Mouse (Mus musculus): Measurements from ENCODE around the gene Abat. TPM values are rescaled to one million over a fixed set of nuclear protein-coding genes. Genes with fewer than 3 reads are reported as not detected.

Abat gene
- polyA plus RNA-seq, 1 experiment, result 0.04 TPM

- Histone ChIP-seq H3K79me2 (ENCODE audit: control insufficient read depth, insufficient read depth) (no peaks in the 10 kb centered on the region), H3K4me2 (ENCODE audit: low read depth) (no peak overlapping the region), H3K27me3 (ENCODE audit: control insufficient read depth, insufficient read depth, insufficient read length) (peaks cover 69% of the 10 kb centered on the region), H3ac (ENCODE audit: control insufficient read depth, insufficient read length) (no peak overlapping the region), H3K4me3 (no peak overlapping the region), H3K36me3 (ENCODE audit: control insufficient read depth, insufficient read depth) (no peaks in the 10 kb centered on the region)
- TF ChIP-seq TCF3 (IDR thresholded peaks at IDR 0.05; ENCODE audit: insufficient read length, low read depth), result no peak
- no peak for TF ChIP-seq TCF12 (IDR thresholded peaks at IDR 0.05; ENCODE audit: insufficient read depth, poor library complexity, severe bottlenecking)
- no peak for TF ChIP-seq MYOD1 (IDR thresholded peaks at IDR 0.05; ENCODE audit: control insufficient read depth in 1 of 3, insufficient read length in 2 of 3, low read depth in 2 of 3)
- no peak for TF ChIP-seq POLR2AphosphoS2 (IDR thresholded peaks at IDR 0.05; ENCODE audit: insufficient read length, low read depth)
- no peak for TF ChIP-seq E2F4 (IDR thresholded peaks at IDR 0.05; ENCODE audit: insufficient read depth)
- TF ChIP-seq MYOG (IDR thresholded peaks at IDR 0.05; ENCODE audit: control insufficient read depth in 1 of 3, insufficient read depth in 1 of 3, insufficient read length in 2 of 3, low read depth in 2 of 3), result no peak
- TF ChIP-seq SRF (IDR thresholded peaks at IDR 0.05; ENCODE audit: control insufficient read depth, insufficient read length, low read depth), result no peak
- no peak for TF ChIP-seq USF1 (IDR thresholded peaks at IDR 0.05; ENCODE audit: low read depth)
- no peak for TF ChIP-seq POLR2A (IDR thresholded peaks at IDR 0.05; ENCODE audit: insufficient read length, low read depth)
- no peak for TF ChIP-seq REST (IDR thresholded peaks at IDR 0.05; ENCODE audit: insufficient read depth, insufficient read length)
- TF ChIP-seq MAX (IDR thresholded peaks at IDR 0.05; ENCODE audit: low read depth), result no peak
- no peak for TF ChIP-seq CEBPB (IDR thresholded peaks at IDR 0.05; ENCODE audit: insufficient read depth, poor library complexity, severe bottlenecking)
Measured at GRCm38 (mm10) chr16:8525877-8526276, 12.6 kb downstream of the Abat start.

GRCm38 (mm10) chr16:8529389-8529788 lies 16.2 kb downstream of the Abat start:
- H3K4me2 ChIP-seq (ENCODE audit: low read depth), result no peak overlapping the region
- no peak overlapping the region for H3ac ChIP-seq (ENCODE audit: control insufficient read depth, insufficient read length)
- H3K79me2 ChIP-seq (ENCODE audit: control insufficient read depth, insufficient read depth), result no peaks in the 10 kb centered on the region
- no peak for TF ChIP-seq REST (IDR thresholded peaks at IDR 0.05; ENCODE audit: insufficient read depth, insufficient read length)
- TF ChIP-seq CEBPB (IDR thresholded peaks at IDR 0.05; ENCODE audit: insufficient read depth, poor library complexity, severe bottlenecking), result no peak
- TF ChIP-seq MYOG (IDR thresholded peaks at IDR 0.05; ENCODE audit: control insufficient read depth in 1 of 3, insufficient read depth in 1 of 3, insufficient read length in 2 of 3, low read depth in 2 of 3), result no peak
- no peak for TF ChIP-seq TCF3 (IDR thresholded peaks at IDR 0.05; ENCODE audit: insufficient read length, low read depth)
- TF ChIP-seq TCF12 (IDR thresholded peaks at IDR 0.05; ENCODE audit: insufficient read depth, poor library complexity, severe bottlenecking), result no peak
- no peak for TF ChIP-seq E2F4 (IDR thresholded peaks at IDR 0.05; ENCODE audit: insufficient read depth)
- TF ChIP-seq USF1 (IDR thresholded peaks at IDR 0.05; ENCODE audit: low read depth), result no peak
- no peak for TF ChIP-seq POLR2AphosphoS2 (IDR thresholded peaks at IDR 0.05; ENCODE audit: insufficient read length, low read depth)
- TF ChIP-seq POLR2A (IDR thresholded peaks at IDR 0.05; ENCODE audit: insufficient read length, low read depth), result no peak
- H3K4me3 ChIP-seq, result no peak overlapping the region
- no peaks in the 10 kb centered on the region for H3K36me3 ChIP-seq (ENCODE audit: control insufficient read depth, insufficient read depth)
- peaks cover 38% of the 10 kb centered on the region for H3K27me3 ChIP-seq (ENCODE audit: control insufficient read depth, insufficient read depth, insufficient read length)

GRCm38 (mm10) chr16:8530018-8530417 lies 16.8 kb downstream of the Abat start:
- TF ChIP-seq SRF (IDR thresholded peaks at IDR 0.05; ENCODE audit: control insufficient read depth, insufficient read length, low read depth) (no peak), E2F4 (IDR thresholded peaks at IDR 0.05; ENCODE audit: insufficient read depth) (no peak), POLR2AphosphoS2 (IDR thresholded peaks at IDR 0.05; ENCODE audit: insufficient read length, low read depth) (no peak), MYOD1 (IDR thresholded peaks at IDR 0.05; ENCODE audit: control insufficient read depth in 1 of 3, insufficient read length in 2 of 3, low read depth in 2 of 3) (no peak), TCF3 (IDR thresholded peaks at IDR 0.05; ENCODE audit: insufficient read length, low read depth) (no peak), TCF12 (IDR thresholded peaks at IDR 0.05; ENCODE audit: insufficient read depth, poor library complexity, severe bottlenecking) (no peak), REST (IDR thresholded peaks at IDR 0.05; ENCODE audit: insufficient read depth, insufficient read length) (no peak), MAX (IDR thresholded peaks at IDR 0.05; ENCODE audit: low read depth) (no peak), CEBPB (IDR thresholded peaks at IDR 0.05; ENCODE audit: insufficient read depth, poor library complexity, severe bottlenecking) (no peak), MYOG (IDR thresholded peaks at IDR 0.05; ENCODE audit: control insufficient read depth in 1 of 3, insufficient read depth in 1 of 3, insufficient read length in 2 of 3, low read depth in 2 of 3) (no peak), USF1 (IDR thresholded peaks at IDR 0.05; ENCODE audit: low read depth) (no peak), POLR2A (IDR thresholded peaks at IDR 0.05; ENCODE audit: insufficient read length, low read depth) (no peak)
- Histone ChIP-seq H3K4me2 (ENCODE audit: low read depth) (no peak overlapping the region), H3K4me3 (no peak overlapping the region), H3K36me3 (ENCODE audit: control insufficient read depth, insufficient read depth) (no peaks in the 10 kb centered on the region), H3K79me2 (ENCODE audit: control insufficient read depth, insufficient read depth) (no peaks in the 10 kb centered on the region), H3K27me3 (ENCODE audit: control insufficient read depth, insufficient read depth, insufficient read length) (peaks cover 32% of the 10 kb centered on the region), H3ac (ENCODE audit: control insufficient read depth, insufficient read length) (no peak overlapping the region)

- H3ac ChIP-seq (ENCODE audit: control insufficient read depth, insufficient read length), result no peak overlapping the region
- no peaks in the 10 kb centered on the region for H3K36me3 ChIP-seq (ENCODE audit: control insufficient read depth, insufficient read depth)
- H3K4me3 ChIP-seq, result no peak overlapping the region
- no peak for TF ChIP-seq POLR2A (IDR thresholded peaks at IDR 0.05; ENCODE audit: insufficient read length, low read depth)
- no peak for TF ChIP-seq MAX (IDR thresholded peaks at IDR 0.05; ENCODE audit: low read depth)
- no peak for TF ChIP-seq REST (IDR thresholded peaks at IDR 0.05; ENCODE audit: insufficient read depth, insufficient read length)
- no peak for TF ChIP-seq TCF12 (IDR thresholded peaks at IDR 0.05; ENCODE audit: insufficient read depth, poor library complexity, severe bottlenecking)
- no peak for TF ChIP-seq CEBPB (IDR thresholded peaks at IDR 0.05; ENCODE audit: insufficient read depth, poor library complexity, severe bottlenecking)
- no peak for TF ChIP-seq E2F4 (IDR thresholded peaks at IDR 0.05; ENCODE audit: insufficient read depth)
- no peak for TF ChIP-seq MYOG (IDR thresholded peaks at IDR 0.05; ENCODE audit: control insufficient read depth in 1 of 3, insufficient read depth in 1 of 3, insufficient read length in 2 of 3, low read depth in 2 of 3)
- no peak for TF ChIP-seq MYOD1 (IDR thresholded peaks at IDR 0.05; ENCODE audit: control insufficient read depth in 1 of 3, insufficient read length in 2 of 3, low read depth in 2 of 3)
- TF ChIP-seq POLR2AphosphoS2 (IDR thresholded peaks at IDR 0.05; ENCODE audit: insufficient read length, low read depth), result no peak
- TF ChIP-seq SRF (IDR thresholded peaks at IDR 0.05; ENCODE audit: control insufficient read depth, insufficient read length, low read depth), result no peak
- TF ChIP-seq TCF3 (IDR thresholded peaks at IDR 0.05; ENCODE audit: insufficient read length, low read depth), result no peak
- TF ChIP-seq USF1 (IDR thresholded peaks at IDR 0.05; ENCODE audit: low read depth), result no peak
- no peaks in the 10 kb centered on the region for H3K79me2 ChIP-seq (ENCODE audit: control insufficient read depth, insufficient read depth)
- no peak overlapping the region for H3K4me2 ChIP-seq (ENCODE audit: low read depth)
- peaks cover 14% of the 10 kb centered on the region for H3K27me3 ChIP-seq (ENCODE audit: control insufficient read depth, insufficient read depth, insufficient read length)
Measured at GRCm38 (mm10) chr16:8532461-8532860, 19.2 kb downstream of the Abat start.

All from myocyte (in vitro differentiated cells).